Mouse (Mus musculus) brain, embryonic 14.5 days (tissue): ENCODE measurements around the gene C1s1. TPM values are rescaled to one million over a fixed set of nuclear protein-coding genes. Genes with fewer than 3 reads are reported as not detected.
A peak's percentile ranks its signal among the peaks of the same experiment; 100 is the strongest.
"Not testable (repeated sequence)": the region's sequence is repeated elsewhere in the genome, so short reads cannot be mapped to it uniquely, and the experiment has no call there.

Experiments
- DNase-seq: peaks from one replicate; pipeline ENCODE4 v3.0.0-alpha.2; 2011; ENCODE audit warnings: low read depth
- CTCF ChIP-seq: fragments of 200-500 bp; IDR thresholded peaks from 2 replicates; pipeline ENCODE4 v1.5.1; 2012; ENCODE audit warnings: inconsistent platforms, mild to moderate bottlenecking, moderate library complexity, borderline replicate concordance; ENCODE audit not compliant: insufficient read depth, insufficient read length; ENCODE audit errors: extremely low read depth
- POLR2A ChIP-seq: fragments of 200-500 bp; IDR thresholded peaks from 2 replicates; pipeline ENCODE4 v1.6.1; 2012; ENCODE audit warnings: mild to moderate bottlenecking, inconsistent platforms, borderline replicate concordance; ENCODE audit not compliant: poor library complexity, insufficient read depth, insufficient read length, severe bottlenecking; ENCODE audit errors: extremely low read depth
- polyA plus RNA-seq: library from polyadenylated mRNA; depleted of rRNA; stranded (reverse); fragments of >200 nt; gene quantifications from 2 replicates; pipeline ENCODE4 v1.2.3, GENCODE M21; 2012

Gene C1s1
- polyA plus RNA-seq, 1 experiment: 0.57 TPM

- no peak for DNase-seq
- no peak for TF ChIP-seq CTCF
- no peak for TF ChIP-seq POLR2A
Measured at GRCm38 (mm10) chr6:124545425-124545824, 3.3 kb upstream of the C1s1 start.

GRCm38 (mm10) chr6:124544466-124544865 is 2.3 kb upstream of the C1s1 start:
- DNase-seq: no peak
- TF ChIP-seq CTCF (no peak), POLR2A (no peak)

GRCm38 (mm10) chr6:124541176-124541575 is 983 bp downstream of the C1s1 start:
- DNase-seq: not testable (repeated sequence)

DNA sequence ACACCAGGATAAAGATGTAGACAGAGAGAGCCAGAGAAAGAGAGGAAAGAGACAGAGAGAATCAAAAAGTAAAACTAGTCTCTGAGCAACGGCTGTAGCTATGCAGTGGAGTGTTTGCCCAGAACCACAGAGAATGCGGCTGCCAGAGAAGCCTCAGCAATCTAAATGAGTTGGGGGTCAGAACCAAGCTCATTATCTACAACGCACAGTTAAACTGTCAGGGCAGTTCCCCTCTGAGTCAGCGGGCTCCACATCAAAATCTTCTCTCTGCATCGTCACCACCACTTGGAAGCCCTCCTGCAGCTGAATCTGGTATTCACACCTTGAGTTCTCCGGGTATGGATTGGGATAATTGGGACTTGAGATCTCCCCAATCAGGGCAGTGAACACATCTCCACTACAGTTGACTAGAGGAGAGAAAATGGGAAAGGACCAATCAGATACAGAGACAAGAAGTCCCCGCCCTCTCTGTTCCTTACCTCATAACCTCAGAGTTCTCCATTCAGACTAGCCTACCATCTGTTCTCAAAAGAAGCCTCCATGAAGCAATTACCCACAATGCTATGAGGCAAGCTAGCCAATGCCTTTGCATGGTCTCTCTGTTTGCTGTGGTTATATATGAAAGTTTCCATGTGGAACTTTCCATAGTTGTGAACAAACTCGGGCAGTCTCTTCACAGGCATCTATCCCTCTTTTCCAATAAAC is 5.9 kb downstream of the C1s1 start:
- DNase-seq: not testable (repeated sequence)

- TF ChIP-seq CTCF (no peak), POLR2A (no peak)
- DNase-seq: no peak
Measured at GRCm38 (mm10) chr6:124531077-124531476, 11.1 kb downstream of the C1s1 start.

DNA sequence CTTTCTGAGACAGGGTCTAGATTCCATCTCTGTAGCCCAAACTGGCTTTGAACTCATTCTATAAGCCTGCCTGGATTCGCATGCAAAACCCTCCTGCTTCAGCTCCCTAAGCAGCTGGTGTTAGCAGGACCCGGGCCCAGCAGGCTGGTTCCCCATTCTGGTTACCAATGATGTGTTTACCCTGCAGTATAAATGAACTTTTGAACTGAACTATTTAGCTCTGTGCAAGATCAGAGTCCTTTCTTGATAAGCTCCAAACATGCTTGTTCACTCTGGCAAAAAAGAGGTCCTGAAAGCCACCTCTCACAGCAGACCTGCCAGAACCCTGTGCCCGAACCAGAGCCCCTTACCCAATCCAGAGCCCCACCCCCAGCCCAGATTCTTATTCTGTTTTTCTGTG is 14.3 kb downstream of the C1s1 start:
- TF ChIP-seq POLR2A: no peak
- no peak for TF ChIP-seq CTCF
- DNase-seq: no peak

DNA sequence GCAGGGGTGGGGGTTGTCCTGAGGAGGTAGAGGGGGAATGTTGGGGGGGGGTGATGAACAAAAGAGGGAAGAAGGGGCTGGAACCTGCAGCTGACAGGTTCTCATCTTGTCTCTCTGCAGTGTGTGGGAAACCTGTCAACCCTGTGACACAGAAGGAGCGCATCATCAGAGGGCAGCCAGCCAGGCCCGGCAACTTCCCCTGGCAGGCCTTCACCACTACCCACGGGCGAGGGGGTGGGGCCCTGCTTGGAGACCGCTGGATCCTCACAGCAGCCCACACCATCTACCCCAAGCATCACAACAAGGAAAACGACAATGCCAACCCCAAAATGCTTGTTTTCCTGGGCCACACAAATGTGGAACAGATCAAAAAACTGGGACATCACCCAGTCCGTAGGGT is 20.1 kb downstream of the C1s1 start:
- not testable (repeated sequence) for DNase-seq

GRCm38 (mm10) chr6:124517733-124518132 is 24.4 kb downstream of the C1s1 start:
- DNase-seq: not testable (repeated sequence)

GRCm38 (mm10) chr6:124512355-124512836 is 29.8 kb downstream of the C1s1 start, which contains the start of gene C1ra:
Gene C1ra, plus strand, starts transcription at chr6:124512405.
- DNase-seq: peak; percentile 53
- peak; percentile 73; the same call in 1 of the 2 replicates for TF ChIP-seq CTCF
- no peak for TF ChIP-seq POLR2A

DNA sequence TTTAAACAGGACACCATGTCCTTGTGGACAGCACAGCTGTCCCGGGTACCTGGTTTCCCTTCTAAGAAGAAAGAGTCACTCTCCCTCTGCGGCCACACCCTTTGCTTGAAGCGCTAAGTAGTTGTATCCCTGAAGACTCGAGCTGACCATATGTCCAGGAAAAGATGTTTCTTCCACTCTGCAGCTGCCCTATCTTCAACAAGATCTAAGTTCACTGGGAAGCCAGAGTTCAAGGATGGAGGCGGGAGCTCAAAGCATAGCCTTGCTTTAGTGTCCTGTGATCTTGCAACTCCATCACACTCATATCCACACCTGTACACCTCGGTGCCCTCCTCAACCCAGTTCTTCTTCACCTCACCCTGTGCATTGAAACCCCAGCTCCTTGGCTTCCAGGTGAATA is 30.2 kb downstream of the C1s1 start:
- DNase-seq: no peak
- no peak for TF ChIP-seq POLR2A
- no peak for TF ChIP-seq CTCF

GRCm38 (mm10) chr6:124509192-124509591 is 33.0 kb downstream of the C1s1 start:
- not testable (repeated sequence) for DNase-seq

GRCm38 (mm10) chr6:124508292-124508691 is 33.9 kb downstream of the C1s1 start:
- no peak for DNase-seq
- TF ChIP-seq CTCF: no peak
- no peak for TF ChIP-seq POLR2A

DNA sequence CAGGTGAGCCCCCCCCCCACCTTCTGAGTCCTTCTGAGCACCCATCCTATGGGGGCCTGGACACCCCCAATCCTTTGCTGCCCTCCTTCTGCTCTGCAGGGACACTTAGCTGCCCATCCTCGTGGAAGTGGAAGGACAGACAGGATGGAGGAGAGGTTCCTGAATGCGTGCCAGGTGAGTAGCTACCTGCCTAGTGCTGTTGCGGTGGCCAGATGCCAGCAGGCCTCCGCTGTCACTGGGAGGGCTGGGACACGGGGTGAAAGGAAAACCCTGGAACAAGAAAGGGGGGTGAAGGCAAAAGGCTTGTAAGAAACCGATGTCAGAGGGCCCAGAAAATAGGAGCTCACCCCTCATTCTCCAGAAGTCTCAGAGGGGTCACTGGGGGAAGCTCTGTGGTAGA is 35.2 kb downstream of the C1s1 start:
- no peak for DNase-seq
- TF ChIP-seq POLR2A (no peak), CTCF (no peak)

GRCm38 (mm10) chr6:124505028-124505427 is 37.1 kb downstream of the C1s1 start:
- DNase-seq: no peak
- TF ChIP-seq CTCF: no peak
- TF ChIP-seq POLR2A: no peak

- no peak for DNase-seq
Measured at GRCm38 (mm10) chr6:124502021-124502420, 40.1 kb downstream of the C1s1 start.

More at GRCm38 (mm10) chr6:124502021-124502420, 40.1 kb downstream of the C1s1 start:
- TF ChIP-seq POLR2A (no peak), CTCF (no peak)
